Mouse (Mus musculus) kidney, postnatal 0 days (tissue): ENCODE results near the gene Rab35. TPM values are rescaled to one million over a fixed set of nuclear protein-coding genes. Genes with fewer than 3 reads are reported as not detected.

ENCODE experiments used
- ATAC-seq: fragments of 200-750 bp; cut with Nextera tagmentation; replicated peaks from 2 replicates; pipeline ENCODE4 v1.8.0; 2017; ENCODE audit warnings: low read depth, moderate number of reproducible peaks, moderate TSS enrichment, moderate library complexity; ENCODE audit not compliant: low FRiP score
- DNase-seq: peaks from one replicate; pipeline ENCODE4 v3.0.0-alpha.2; 2016; ENCODE audit warnings: low spot score
- H3K27ac ChIP-seq: fragments of 300-500 bp; sonication (generic); 2 replicates; pipeline ENCODE4 v1.5.1; 2014; ENCODE audit warnings: mild to moderate bottlenecking
- H3K27me3 ChIP-seq: fragments of 300-500 bp; sonication (generic); 2 replicates; pipeline ENCODE4 v1.6.1; 2014; ENCODE audit warnings: low read length, mixed read lengths; ENCODE audit not compliant: insufficient read depth
- H3K36me3 ChIP-seq: fragments of 300-500 bp; sonication (generic); 2 replicates; pipeline ENCODE4 v1.6.1; 2014; ENCODE audit warnings: low read length, mixed read lengths; ENCODE audit not compliant: insufficient read depth
- H3K4me1 ChIP-seq: fragments of 300-500 bp; sonication (generic); replicated peaks from 2 replicates; pipeline ENCODE4 v1.6.1; 2014; ENCODE audit warnings: antibody characterized with exemption, low read length, mixed read lengths; ENCODE audit not compliant: insufficient read depth
- H3K4me2 ChIP-seq: fragments of 300-500 bp; sonication (generic); 2 replicates; pipeline ENCODE4 v1.6.1; 2014; ENCODE audit warnings: mild to moderate bottlenecking, low read length, moderate library complexity, mixed read lengths
- H3K4me3 ChIP-seq: fragments of 300-500 bp; sonication (generic); replicated peaks from 2 replicates; pipeline ENCODE4 v1.5.1; 2014; ENCODE audit warnings: low read depth, low read length
- H3K9ac ChIP-seq: fragments of 300-500 bp; sonication (generic); 2 replicates; pipeline ENCODE4 v1.6.1; 2014; ENCODE audit warnings: low read depth, low read length
- H3K9me3 ChIP-seq: fragments of 300-500 bp; sonication (generic); replicated peaks from 2 replicates; pipeline ENCODE4 v1.6.1; 2016; ENCODE audit warnings: low read length, inconsistent platforms, mixed read lengths
- CTCF ChIP-seq: IDR thresholded peaks from 2 replicates; pipeline ENCODE4 v1.5.1; 2016; ENCODE audit warnings: antibody characterized with exemption, low read depth, mild to moderate bottlenecking, moderate library complexity
- WGBS: fragments of 180-500 bp; shearing (Covaris S2); extraction: QIAGEN DNeasy Blood & Tissue Kit; methylation state at CpG from one replicate; pipeline ENCODE4 v1.1.7; 2014; 5-methylcytosine and 5-hydroxymethylcytosine counted together
- polyA plus RNA-seq: library from polyadenylated mRNA; unstranded; fragments of >200 nt; fragmentation: Nextera tagmentation; extraction: Ambion mirVana; gene quantifications from 2 replicates; pipeline ENCODE4 v1.2.1, GENCODE M21; 2015

Gene Rab35
- polyA plus RNA-seq, 1 experiment from 2014 or later, result 18.5 TPM

GRCm38 (mm10) chr5:115603561-115603960 lies 28.1 kb upstream of the Rab35 start:
- TF ChIP-seq CTCF, result no peak
- H3K27me3 ChIP-seq, result no peaks in the 10 kb centered on the region
- H3K36me3 ChIP-seq, result peaks cover 76% of the 10 kb centered on the region
- H3K9me3 ChIP-seq, result no peaks in the 10 kb centered on the region
- H3K4me2 ChIP-seq, result no peak overlapping the region
- H3K4me3 ChIP-seq, result no peak overlapping the region
- DNase-seq (no peak), ATAC-seq (no peak)
- H3K4me1 ChIP-seq, result no peaks in the 10 kb centered on the region
- H3K27ac ChIP-seq, result no peak overlapping the region
- 98% methylated on average over 6 of the region's 6 CpGs for WGBS
- H3K9ac ChIP-seq, result no peak overlapping the region

DNA sequence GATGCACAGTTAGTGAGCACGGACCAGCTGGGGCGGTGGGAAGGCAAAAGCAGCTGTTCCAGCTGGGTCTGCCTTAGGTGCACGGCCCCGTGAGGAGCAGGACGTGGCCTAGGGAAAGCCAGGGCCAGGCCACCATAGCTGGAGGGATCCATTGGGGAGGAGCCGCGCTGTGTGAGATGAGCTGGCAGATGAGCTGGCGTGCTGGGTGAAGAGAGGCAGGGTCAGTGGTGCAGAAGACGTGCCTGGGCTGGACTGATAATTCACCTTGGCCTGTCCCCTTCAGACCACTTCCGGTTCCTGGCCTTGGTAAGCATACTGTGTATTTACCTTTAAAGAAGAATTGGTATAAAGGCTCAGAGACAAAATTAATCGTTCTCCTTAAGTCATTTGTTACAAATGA lies 20.1 kb upstream of the Rab35 start:
- H3K4me1 ChIP-seq, result no peaks in the 10 kb centered on the region
- no peak for TF ChIP-seq CTCF
- H3K27ac ChIP-seq, result no peak overlapping the region
- ATAC-seq (no peak), DNase-seq (no peak)
- H3K27me3 ChIP-seq, result no peaks in the 10 kb centered on the region
- no peak overlapping the region for H3K9ac ChIP-seq
- 93% methylated on average over 11 of the region's 11 CpGs for WGBS
- H3K9me3 ChIP-seq, result no peaks in the 10 kb centered on the region
- H3K4me2 ChIP-seq, result no peak overlapping the region
- no peak overlapping the region for H3K4me3 ChIP-seq
- H3K36me3 ChIP-seq, result peaks cover 87% of the 10 kb centered on the region

DNA sequence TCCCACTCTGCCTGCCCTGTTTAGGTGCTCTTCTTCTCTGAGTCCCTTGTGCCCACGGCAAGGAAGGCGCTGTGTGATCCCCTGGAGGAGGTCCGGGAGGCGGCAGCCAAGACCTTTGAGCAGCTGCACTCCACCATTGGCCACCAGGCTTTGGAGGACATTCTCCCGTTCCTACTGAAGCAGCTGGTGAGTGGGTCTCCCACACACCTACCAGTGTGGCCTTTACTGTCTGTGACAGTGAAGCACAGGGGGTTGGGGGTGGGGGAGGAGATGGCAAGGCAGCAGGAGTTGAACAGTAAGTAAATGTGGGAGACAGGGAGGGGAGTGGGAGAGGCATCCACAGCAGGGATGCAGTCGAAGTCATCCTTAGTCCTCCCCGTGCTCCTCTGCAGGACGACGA lies 18.4 kb upstream of the Rab35 start:
- Histone ChIP-seq H3K9me3 (no peaks in the 10 kb centered on the region), H3K4me2 (no peak overlapping the region), H3K27me3 (no peaks in the 10 kb centered on the region), H3K4me1 (no peaks in the 10 kb centered on the region), H3K4me3 (no peak overlapping the region), H3K27ac (no peak overlapping the region), H3K9ac (no peak overlapping the region), H3K36me3 (peaks cover 90% of the 10 kb centered on the region)
- 86% methylated on average over 9 of the region's 9 CpGs for WGBS
- DNase-seq (no peak), ATAC-seq (no peak)
- TF ChIP-seq CTCF, result no peak

DNA sequence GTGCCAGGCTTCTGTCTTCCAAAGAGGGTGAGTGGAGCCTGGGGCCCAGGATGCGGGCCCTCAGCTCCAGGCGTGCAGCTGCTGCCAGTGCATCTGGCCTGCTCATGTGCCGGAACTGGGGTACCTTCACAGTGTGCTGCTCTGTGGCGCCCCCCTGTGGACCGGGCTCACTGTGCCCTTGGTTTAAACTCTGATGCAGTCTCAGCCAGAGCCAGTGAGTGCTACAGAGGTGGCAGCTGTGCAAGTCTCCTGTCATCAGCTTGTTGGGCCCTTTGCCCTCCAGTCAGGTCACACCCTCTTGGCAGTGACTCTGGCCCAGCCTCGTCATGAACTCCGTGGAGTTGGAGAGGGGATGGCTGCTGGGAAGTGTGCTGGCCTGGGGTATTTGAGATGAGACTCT lies 16.8 kb upstream of the Rab35 start:
- DNase-seq (peak; percentile 25), ATAC-seq (no peak)
- no peak overlapping the region for H3K4me2 ChIP-seq
- no peaks in the 10 kb centered on the region for H3K27me3 ChIP-seq
- peak; percentile 69 for TF ChIP-seq CTCF
- no peak overlapping the region for H3K9ac ChIP-seq
- no peak overlapping the region for H3K27ac ChIP-seq
- H3K4me1 ChIP-seq, result no peaks in the 10 kb centered on the region
- no peak overlapping the region for H3K4me3 ChIP-seq
- WGBS, result 79% methylated on average over 7 of the region's 7 CpGs
- no peaks in the 10 kb centered on the region for H3K9me3 ChIP-seq
- peaks cover 90% of the 10 kb centered on the region for H3K36me3 ChIP-seq

- Histone ChIP-seq H3K9me3 (no peaks in the 10 kb centered on the region), H3K4me1 (no peaks in the 10 kb centered on the region), H3K36me3 (peaks cover 54% of the 10 kb centered on the region), H3K27ac (no peak overlapping the region), H3K27me3 (no peaks in the 10 kb centered on the region), H3K4me2 (no peak overlapping the region), H3K9ac (no peak overlapping the region), H3K4me3 (no peak overlapping the region)
- DNase-seq (no peak), ATAC-seq (no peak)
- no peak for TF ChIP-seq CTCF
- 93% methylated on average over 15 of the region's 15 CpGs for WGBS
These were observed 12.0 kb upstream of the Rab35 start for GRCm38 (mm10) chr5:115619690-115620089.

DNA sequence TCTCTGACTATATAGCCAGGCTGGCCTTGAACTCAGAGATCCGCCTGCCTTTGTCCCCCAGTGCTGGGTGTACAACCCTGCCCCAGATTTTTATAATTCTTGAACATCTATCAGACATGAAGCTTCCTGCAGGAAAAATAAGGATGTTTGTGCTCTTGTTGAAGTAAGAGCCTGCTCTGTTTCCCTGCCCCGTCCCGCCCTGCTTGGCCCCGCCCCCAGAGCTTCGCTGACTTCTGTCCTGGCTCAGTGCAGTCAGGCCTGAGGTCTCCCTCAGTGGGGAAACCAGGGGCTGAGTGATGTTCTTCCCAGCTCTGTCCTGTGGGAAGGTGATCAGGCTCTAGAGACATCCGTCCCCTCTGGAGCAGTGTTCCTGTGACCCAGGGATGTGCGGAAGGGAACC lies 9.0 kb upstream of the Rab35 start:
- Histone ChIP-seq H3K4me2 (no peak overlapping the region), H3K27me3 (no peaks in the 10 kb centered on the region), H3K4me1 (no peaks in the 10 kb centered on the region), H3K4me3 (no peak overlapping the region), H3K9me3 (no peaks in the 10 kb centered on the region), H3K27ac (no peak overlapping the region), H3K9ac (no peak overlapping the region), H3K36me3 (peaks cover 29% of the 10 kb centered on the region; the same call in 1 of the 2 replicates)
- DNase-seq (no peak), ATAC-seq (no peak)
- no peak for TF ChIP-seq CTCF
- WGBS, result 80% methylated on average over 7 of the region's 7 CpGs

GRCm38 (mm10) chr5:115623694-115624440 lies 7.8 kb upstream of the Rab35 start:
- no peak for TF ChIP-seq CTCF
- no peak overlapping the region for H3K4me2 ChIP-seq
- peaks cover 22% of the 10 kb centered on the region; the same call in 1 of the 2 replicates for H3K36me3 ChIP-seq
- ATAC-seq (no peak), DNase-seq (no peak)
- no peaks in the 10 kb centered on the region for H3K4me1 ChIP-seq
- no peak overlapping the region for H3K9ac ChIP-seq
- H3K9me3 ChIP-seq, result no peaks in the 10 kb centered on the region
- no peaks in the 10 kb centered on the region for H3K27me3 ChIP-seq
- WGBS, result 79% methylated on average over 9 of the region's 9 CpGs
- no peak overlapping the region for H3K4me3 ChIP-seq
- H3K27ac ChIP-seq, result no peak overlapping the region
